Mouse (Mus musculus) ovary, adult 10 weeks (tissue): Measurements from ENCODE around the gene Fancg. TPM values are rescaled to one million over a fixed set of nuclear protein-coding genes. Genes with fewer than 3 reads are reported as not detected.

ENCODE experiments used
- polyA plus RNA-seq: library from polyadenylated mRNA; stranded (reverse); fragments of 350-450 nt; fragmentation: Illumina TruSeq; extraction: RNeasy Lipid Tissue Mini Kit (QIAGEN cat#74804); gene quantifications from one replicate; pipeline ENCODE4 v1.2.3, GENCODE M21; 2014

Gene Fancg
- 4.3 TPM for polyA plus RNA-seq

DNA sequence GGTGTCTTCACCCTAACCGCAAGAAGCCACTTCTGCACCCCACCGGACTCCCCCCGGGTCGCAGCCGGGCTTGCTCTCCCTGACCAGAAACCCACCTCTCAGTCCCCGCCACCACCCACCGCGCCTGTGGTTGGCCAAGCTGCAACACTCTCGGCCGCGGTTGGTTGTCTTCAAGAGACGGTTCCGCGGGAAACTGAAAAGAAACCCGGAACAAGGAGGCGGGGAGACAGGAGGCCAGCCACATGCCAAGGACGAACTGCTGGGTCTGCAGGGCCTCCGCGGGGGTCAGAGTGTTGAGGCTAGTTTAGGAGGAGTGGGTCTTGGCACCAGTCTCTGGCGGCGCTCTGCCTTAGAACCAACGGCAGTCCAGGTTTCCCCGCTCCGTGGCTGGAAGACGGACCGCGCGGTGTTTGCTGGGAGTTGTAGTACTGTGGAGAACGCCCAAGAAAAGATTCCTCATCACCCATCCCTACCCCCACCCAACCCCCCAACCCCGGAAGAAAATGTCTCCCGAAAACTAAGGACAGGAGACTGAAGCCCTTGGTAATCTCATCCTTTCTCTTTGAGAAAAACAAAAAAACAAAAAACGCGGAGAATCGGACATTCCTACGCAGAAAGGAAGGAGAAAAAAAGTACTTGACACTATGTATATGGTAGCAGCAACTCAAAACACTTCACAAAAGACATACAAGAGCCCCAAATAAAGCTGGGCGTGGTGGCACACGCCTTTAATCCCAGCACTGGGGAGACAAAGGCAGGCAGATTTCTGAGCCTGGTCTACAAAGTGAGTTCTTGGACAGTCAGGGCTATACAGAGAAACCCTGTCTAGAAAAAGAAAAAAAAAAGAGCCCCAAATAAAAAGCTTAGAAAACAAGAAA, at the start of gene Fancg:
Fancg (minus strand) TSS at position 346 of the 878 bp plus-strand sequence.

DNA sequence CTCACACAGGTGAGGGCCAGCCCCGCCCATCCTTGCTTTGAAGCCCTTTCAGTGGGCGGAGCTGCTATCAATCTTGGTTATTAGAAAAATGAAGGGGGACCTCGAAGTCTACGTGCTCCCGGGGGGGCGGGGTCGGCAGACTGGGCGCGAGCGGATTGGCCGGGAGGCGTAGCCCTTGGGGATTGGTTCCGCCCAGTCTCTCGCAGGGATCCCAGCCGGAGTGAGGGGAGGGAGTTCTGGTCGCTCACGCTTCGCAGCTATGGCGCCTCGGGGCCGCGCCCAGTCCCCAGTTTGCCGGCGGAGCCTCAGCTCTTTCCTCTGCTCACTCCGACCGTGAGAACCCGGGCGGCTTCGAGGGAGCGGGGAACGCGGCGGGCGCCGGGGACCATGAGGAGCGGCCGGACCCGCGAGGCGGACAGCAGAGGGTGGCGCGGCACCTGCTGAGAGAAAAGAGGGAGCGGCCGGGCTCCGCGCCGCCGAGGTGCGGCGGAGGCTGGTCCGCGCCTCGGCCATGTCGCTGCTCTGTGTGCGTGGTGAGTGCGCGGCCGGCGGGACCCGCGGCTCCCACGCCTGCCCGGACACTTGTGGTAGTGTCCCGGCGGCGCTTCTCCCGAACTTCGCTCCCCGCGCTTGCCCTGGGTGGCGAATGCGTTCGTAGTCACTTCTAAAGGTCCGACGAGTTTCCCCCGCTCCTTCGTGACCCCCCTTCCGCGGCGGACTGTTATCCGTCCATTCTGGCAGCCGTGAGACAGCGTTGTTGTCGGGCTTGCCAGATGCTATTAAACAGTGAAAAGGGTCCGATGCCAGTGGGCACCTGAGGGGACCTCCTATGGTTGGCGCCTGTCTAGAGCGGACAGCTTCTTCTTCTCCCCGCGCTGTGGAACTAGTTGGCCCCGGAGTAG, 48.7 kb upstream of the Fancg start, which contains the start of gene Unc13b:
Unc13b (plus strand) TSS at position 201 of the 902 bp plus-strand sequence.

DNA sequence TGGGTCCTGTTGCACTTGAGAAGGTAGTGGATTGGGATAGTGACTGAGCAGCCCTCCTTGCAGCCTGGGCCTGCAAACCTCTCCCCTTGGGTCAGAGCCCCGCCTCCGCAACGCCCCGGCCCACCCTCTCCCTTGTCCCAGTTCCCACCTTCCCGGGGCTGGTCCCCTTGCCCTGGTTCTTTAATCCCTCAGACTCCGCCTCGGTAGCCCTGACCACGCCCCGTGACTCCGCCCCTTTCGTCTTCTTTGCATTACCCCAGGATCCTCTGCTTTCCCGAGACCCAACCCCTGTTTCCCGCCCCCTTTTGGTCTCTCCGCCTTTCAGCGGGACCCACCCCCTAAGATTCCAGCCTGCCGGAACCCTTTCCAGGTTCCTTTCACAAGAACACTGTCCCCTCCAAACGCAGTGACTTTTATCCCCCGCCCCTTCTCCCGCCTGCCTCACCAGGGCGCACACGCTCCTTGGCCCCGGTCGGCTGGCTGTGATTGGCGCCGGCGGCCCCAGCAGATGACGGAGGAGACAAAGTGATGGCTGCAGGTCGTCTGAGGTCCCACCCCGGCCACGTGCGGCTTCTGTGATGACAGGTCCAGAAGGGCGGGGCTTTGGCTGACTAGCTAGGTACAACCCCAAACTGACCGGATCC, 35.5 kb upstream of the Fancg start, which contains the start of gene Fam214b:
Fam214b (minus strand) TSS at position 562 of the 644 bp plus-strand sequence.

DNA sequence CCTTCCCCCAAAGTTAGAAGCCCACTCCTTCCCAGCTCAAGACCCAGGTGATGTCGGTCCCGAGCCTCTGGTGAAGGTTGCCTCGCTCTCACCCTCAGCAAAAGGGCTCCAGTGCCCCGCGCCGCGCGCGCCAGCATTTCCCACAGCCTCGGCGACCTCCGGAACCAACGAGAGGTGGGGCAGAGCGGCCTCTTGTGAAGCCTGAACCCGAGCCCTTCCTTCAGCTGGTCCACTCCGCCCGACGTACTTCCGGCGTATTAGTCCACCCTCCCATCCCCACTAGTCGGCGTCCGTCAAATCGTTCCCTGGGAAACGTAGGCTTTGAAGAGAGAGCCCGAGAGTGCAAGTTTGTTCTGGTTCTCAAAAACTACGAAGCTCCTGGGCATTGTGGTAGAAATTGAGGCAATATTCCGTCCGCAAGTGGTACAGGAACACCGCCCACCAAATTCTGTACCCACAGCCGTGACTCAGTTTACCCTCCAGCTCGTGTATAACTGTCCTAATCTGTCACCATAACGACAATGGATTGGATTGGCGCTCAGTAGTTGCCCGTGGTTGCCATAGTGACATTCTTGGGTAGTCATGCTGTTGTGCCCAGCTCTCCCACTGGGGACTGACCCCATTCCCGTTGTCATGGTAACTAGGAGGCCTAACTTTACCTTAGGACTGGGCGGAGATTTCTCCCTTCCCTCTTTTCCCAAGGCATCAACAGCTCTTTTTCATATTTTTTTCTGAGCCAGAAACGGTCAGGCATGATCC, 21.1 kb upstream of the Fancg start, which contains the start of gene Stoml2:
Stoml2 (minus strand) TSS at position 474 of the 759 bp plus-strand sequence.

DNA sequence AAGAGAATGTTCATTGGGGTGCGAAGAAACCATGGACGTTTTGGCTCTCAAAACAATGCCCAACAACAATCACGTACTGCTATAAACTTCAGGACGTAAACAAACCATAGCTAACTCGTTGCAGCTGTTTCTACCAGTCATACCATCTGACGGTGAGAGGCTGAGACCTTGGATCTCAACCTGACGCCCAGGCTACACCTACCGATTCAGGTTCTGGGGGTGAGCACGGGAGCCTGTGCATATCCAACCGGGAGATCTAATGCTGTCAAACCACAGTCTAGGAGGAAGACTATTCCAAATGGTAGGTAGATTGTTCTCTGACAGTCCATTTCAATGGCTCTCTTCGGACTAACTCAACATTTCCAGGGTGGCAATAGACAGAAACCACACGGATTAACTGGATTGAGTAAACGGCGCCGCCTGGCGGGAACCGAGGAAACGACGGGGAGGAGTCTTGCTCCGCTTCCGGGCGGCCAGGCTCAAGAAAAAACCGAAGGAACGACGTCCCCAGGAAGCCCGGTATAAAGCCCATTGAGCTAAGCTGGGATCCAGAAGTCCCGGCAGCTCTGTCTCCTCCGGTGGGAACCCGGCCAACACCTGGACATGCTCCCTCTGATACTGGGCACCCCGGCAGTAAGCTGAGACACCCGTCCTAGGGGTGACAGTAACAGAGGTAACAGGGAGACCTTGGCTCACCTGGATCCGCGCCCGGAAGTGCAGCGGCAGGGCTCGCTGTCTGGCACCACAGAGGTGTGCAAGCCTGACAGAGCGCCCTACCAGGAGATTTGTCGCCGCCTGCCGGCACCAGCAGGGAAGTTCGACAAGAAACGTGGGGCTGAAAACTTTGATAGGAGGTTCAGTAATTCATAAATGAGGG, 15.0 kb upstream of the Fancg start, which contains the start of gene Pigo:
Pigo (minus strand) TSS at position 736 of the 877 bp plus-strand sequence.

DNA sequence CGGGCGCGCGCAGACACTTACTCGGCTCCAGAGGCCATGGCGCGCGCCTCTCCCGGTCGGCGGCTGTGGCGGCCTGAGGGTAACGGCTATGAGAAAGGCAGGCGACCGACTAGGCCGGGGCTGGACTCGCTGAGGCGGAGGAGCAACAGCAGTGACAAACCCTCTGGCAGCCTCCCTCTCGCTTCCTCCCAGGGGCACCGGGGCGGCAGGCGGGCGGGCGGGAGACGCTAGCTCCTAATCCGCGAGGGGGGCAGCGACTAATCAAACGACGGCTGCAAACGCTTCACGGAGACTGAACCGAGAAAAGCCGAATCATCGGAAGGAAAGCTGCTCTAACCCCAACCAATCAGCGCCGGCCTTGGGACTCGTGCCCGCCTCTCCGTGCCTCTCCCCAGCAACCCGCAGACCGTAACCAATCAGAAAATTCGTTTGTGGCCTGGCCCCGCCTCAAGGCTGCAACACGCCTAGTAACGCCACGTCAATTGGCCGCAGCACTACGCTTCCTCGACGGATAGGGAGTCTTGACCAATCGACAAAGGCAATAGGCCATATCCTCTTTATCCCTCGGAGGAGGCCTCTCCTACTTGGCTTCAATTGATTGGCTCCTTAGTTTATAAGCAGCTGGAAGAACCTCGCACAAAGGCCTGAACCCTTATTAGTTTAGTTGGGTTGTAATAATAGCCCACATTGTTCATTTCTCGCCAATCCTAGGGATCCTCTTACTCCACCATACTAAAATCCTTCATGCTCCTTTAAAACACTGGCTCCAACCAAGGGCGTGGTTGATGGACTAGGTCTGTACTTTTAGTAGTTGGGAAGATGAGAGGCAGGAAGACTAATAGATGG, 9.9 kb downstream of the Fancg start, which contains the start of gene Vcp:
Vcp (minus strand) TSS at position 367 of the 846 bp plus-strand sequence.

DNA sequence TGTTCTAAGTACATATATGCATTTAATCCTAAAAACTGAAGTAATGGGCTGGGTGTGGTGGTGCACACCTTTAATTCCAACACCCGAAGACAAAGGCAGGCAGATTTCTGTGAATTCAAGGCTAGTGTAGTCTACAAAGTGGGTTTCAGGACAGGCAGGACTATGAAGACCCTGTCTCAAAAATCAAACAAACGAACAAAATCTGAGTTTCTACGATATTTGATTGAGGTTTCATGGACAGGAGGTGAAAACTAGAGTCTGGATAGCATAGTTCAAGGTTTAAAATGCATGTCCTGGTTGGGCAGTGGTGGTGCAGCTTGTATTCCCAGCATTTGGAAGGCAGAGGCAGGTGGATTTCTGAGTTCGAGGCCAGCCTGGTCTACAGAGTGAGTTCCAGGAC, 41.0 kb downstream of the Fancg start, which contains the start of gene 1700022I11Rik:
1700022I11Rik (plus strand) TSS at position 301 of the 400 bp plus-strand sequence.

Other genes with a start within 250 kb of the Fancg start
- not detected for gene Ccl21a, start 236.5 kb downstream of the Fancg start, polyA plus RNA-seq
- not detected for gene Fam205a1, start 156.6 kb downstream of the Fancg start, polyA plus RNA-seq
- not detected for gene Gm12394, start 153.7 kb downstream of the Fancg start, polyA plus RNA-seq
- gene Fam205c, start 136.3 kb downstream of the Fancg start, polyA plus RNA-seq = not detected
- gene Phf24, start 93.8 kb downstream of the Fancg start, polyA plus RNA-seq = 1.1 TPM
- 0.83 TPM for gene Dnajb5, start 60.7 kb downstream of the Fancg start, polyA plus RNA-seq
- gene 1700022I11Rik, start 40.9 kb downstream of the Fancg start, polyA plus RNA-seq = not detected
- 261 TPM for gene Vcp, start 10.0 kb downstream of the Fancg start, polyA plus RNA-seq
- gene Pigo, start 15.3 kb upstream of the Fancg start, polyA plus RNA-seq = 1.5 TPM
- gene Stoml2, start 21.2 kb upstream of the Fancg start, polyA plus RNA-seq = 24.2 TPM
- gene Fam214b, start 35.7 kb upstream of the Fancg start, polyA plus RNA-seq = 1.5 TPM
- 18.7 TPM for gene Unc13b, start 48.4 kb upstream of the Fancg start, polyA plus RNA-seq